Mouse (Mus musculus): Measurements from ENCODE around the gene Srl.

DNA sequence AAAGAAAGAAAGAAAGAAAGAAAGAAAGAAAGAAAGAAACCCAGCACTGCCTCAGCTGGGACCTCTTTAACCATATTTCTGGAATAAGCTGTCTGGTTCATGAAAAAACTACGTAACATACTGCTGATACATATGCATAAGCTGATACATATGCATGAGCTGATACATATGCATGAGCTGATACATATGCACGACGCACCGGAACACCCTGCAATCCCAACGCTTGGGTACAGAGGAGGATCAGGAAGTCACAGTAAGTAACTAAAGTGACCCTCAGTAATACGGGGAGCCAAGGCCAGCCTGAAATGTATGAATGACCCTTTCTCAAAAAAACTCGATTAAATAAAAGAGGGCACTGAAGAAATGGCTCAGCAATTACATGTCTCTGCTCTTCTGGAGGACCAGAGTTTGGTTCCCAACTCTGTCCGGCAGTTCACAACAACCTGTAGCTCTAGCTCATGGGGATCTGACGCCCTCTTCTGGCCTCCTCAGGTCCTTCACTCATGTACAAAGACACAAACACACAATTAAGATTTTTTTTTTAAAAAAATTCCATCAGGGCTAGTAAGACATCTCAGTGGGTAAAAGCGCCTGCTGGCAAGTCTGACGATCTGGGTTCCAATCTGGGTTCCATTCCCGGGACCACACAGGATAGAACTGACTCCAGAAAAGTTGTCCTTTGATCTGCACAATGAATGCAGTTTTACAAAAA lies 1.4 kb downstream of the Srl start:
- TF ChIP-seq MYOD1 (IDR thresholded peaks at IDR 0.05; ENCODE audit: control insufficient read depth, insufficient read length, low read depth) (no peak), CTCF (IDR thresholded peaks at IDR 0.05; ENCODE audit: control insufficient read depth, insufficient read depth, insufficient read length) (no peak)
